Mouse (Mus musculus): ENCODE results near the gene Olfr884. TPM values are rescaled to one million over a fixed set of nuclear protein-coding genes. Genes with fewer than 3 reads are reported as not detected.

Olfr884 gene
- polyA plus RNA-seq (2015; fragmentation: Nextera tagmentation; extraction: Ambion mirVana): not detected in 2 replicates

GRCm38 (mm10) chr9:38046255-38046654 is at the start of gene Olfr884:
TSS of gene Olfr884 (plus strand) at chr9:38046555.
- H3K27ac ChIP-seq: no peak within 1 kb of the TSS
- no peak within 1 kb of the TSS for H3K9ac ChIP-seq
- H3K4me1 ChIP-seq: no peaks in the 10 kb centered on the region
- 57% methylated on average over 1 of the region's 1 CpGs for WGBS
- no peaks in the 10 kb centered on the region for H3K9me3 ChIP-seq
- H3K4me3 ChIP-seq: no peak within 1 kb of the TSS
- H3K27me3 ChIP-seq (replicated peaks): no peaks in the 10 kb centered on the region
- ATAC-seq (replicated peaks): no peak
- H3K4me2 ChIP-seq: no peak within 1 kb of the TSS
- no peaks in the 10 kb centered on the region for H3K36me3 ChIP-seq (replicated peaks)

- Histone ChIP-seq H3K4me3 (no peak overlapping the region), H3K4me1 (no peaks in the 10 kb centered on the region), H3K4me2 (no peak overlapping the region), H3K9me3 (no peaks in the 10 kb centered on the region), H3K27me3 (replicated peaks) (no peaks in the 10 kb centered on the region), H3K36me3 (replicated peaks) (no peaks in the 10 kb centered on the region), H3K9ac (no peak overlapping the region), H3K27ac (no peak overlapping the region)
- 50% methylated on average over 2 of the region's 2 CpGs for WGBS
- ATAC-seq (replicated peaks): 0 out of 2 replicates have a peak, but pooled peaks have one; percentile 50
These were observed 47.7 kb upstream of the Olfr884 start for GRCm38 (mm10) chr9:37998581-37999204.

GRCm38 (mm10) chr9:38000021-38000420 is 46.3 kb upstream of the Olfr884 start:
- Histone ChIP-seq H3K9ac (no peak overlapping the region), H3K4me2 (no peak overlapping the region), H3K4me1 (no peaks in the 10 kb centered on the region), H3K27ac (no peak overlapping the region), H3K36me3 (replicated peaks) (no peaks in the 10 kb centered on the region), H3K27me3 (replicated peaks) (no peaks in the 10 kb centered on the region), H3K4me3 (no peak overlapping the region), H3K9me3 (no peaks in the 10 kb centered on the region)
- ATAC-seq (replicated peaks): no peak
- 78% methylated on average over 1 of the region's 1 CpGs for WGBS

- no peak within 1 kb of the TSS for H3K4me2 ChIP-seq
- no peaks in the 10 kb centered on the region for H3K4me1 ChIP-seq
- H3K4me3 ChIP-seq: no peak within 1 kb of the TSS
- ATAC-seq (replicated peaks): no peak
- WGBS: 87% methylated on average over 1 of the region's 1 CpGs
- H3K27ac ChIP-seq: no peak within 1 kb of the TSS
- no peaks in the 10 kb centered on the region for H3K27me3 ChIP-seq (replicated peaks)
- H3K9ac ChIP-seq: no peak within 1 kb of the TSS
- H3K9me3 ChIP-seq: no peaks in the 10 kb centered on the region
- H3K36me3 ChIP-seq (replicated peaks): no peaks in the 10 kb centered on the region
These were observed 20.8 kb upstream of the Olfr884 start, which contains the start of gene Olfr883 for GRCm38 (mm10) chr9:38025508-38025907. TSS of gene Olfr883 (plus strand) at chr9:38025808.

GRCm38 (mm10) chr9:38061022-38061421 is 14.7 kb downstream of the Olfr884 start, which contains the start of gene Olfr885:
TSS of gene Olfr885 (plus strand) at chr9:38061322.
- Histone ChIP-seq H3K9ac (no peak within 1 kb of the TSS), H3K9me3 (no peaks in the 10 kb centered on the region), H3K4me3 (no peak within 1 kb of the TSS), H3K36me3 (replicated peaks) (no peaks in the 10 kb centered on the region), H3K4me1 (no peaks in the 10 kb centered on the region), H3K27ac (no peak within 1 kb of the TSS), H3K4me2 (no peak within 1 kb of the TSS), H3K27me3 (replicated peaks) (no peaks in the 10 kb centered on the region)
- no peak for ATAC-seq (replicated peaks)
- 93% methylated on average over 3 of the region's 3 CpGs for WGBS

- no peak within 1 kb of the TSS for H3K9ac ChIP-seq
- H3K9me3 ChIP-seq: no peaks in the 10 kb centered on the region
- no peaks in the 10 kb centered on the region for H3K4me1 ChIP-seq
- no peak within 1 kb of the TSS for H3K4me3 ChIP-seq
- H3K27ac ChIP-seq: no peak within 1 kb of the TSS
- ATAC-seq (replicated peaks): no peak
- H3K4me2 ChIP-seq: no peak within 1 kb of the TSS
- H3K36me3 ChIP-seq (replicated peaks): no peaks in the 10 kb centered on the region
- 96% methylated on average over 1 of the region's 1 CpGs for WGBS
- H3K27me3 ChIP-seq (replicated peaks): no peaks in the 10 kb centered on the region
These were observed 37.4 kb downstream of the Olfr884 start, which contains the start of gene Olfr887 for GRCm38 (mm10) chr9:38083772-38084171. TSS of gene Olfr887 (plus strand) at chr9:38084072.

Other genes with a start within 250 kb of the Olfr884 start
- gene Olfr876, start 243.5 kb upstream of the Olfr884 start, polyA plus RNA-seq (2015; fragmentation: Nextera tagmentation; extraction: Ambion mirVana): not detected in 2 replicates
- gene Olfr877, start 192.3 kb upstream of the Olfr884 start, polyA plus RNA-seq (2015; fragmentation: Nextera tagmentation; extraction: Ambion mirVana): not detected in 2 replicates
- gene Olfr145, start 149.8 kb upstream of the Olfr884 start, polyA plus RNA-seq (2015; fragmentation: Nextera tagmentation; extraction: Ambion mirVana): not detected in 2 replicates
- not detected in 2 replicates for gene Olfr878, start 128.7 kb upstream of the Olfr884 start, polyA plus RNA-seq (2015; fragmentation: Nextera tagmentation; extraction: Ambion mirVana)
- gene Olfr881, start 54.7 kb upstream of the Olfr884 start, polyA plus RNA-seq (2015; fragmentation: Nextera tagmentation; extraction: Ambion mirVana): not detected in 2 replicates
- gene Olfr883, start 20.7 kb upstream of the Olfr884 start, polyA plus RNA-seq (2015; fragmentation: Nextera tagmentation; extraction: Ambion mirVana): not detected in 2 replicates
- not detected in 2 replicates for gene Olfr885, start 14.8 kb downstream of the Olfr884 start, polyA plus RNA-seq (2015; fragmentation: Nextera tagmentation; extraction: Ambion mirVana)
- not detected in 2 replicates for gene Olfr887, start 37.5 kb downstream of the Olfr884 start, polyA plus RNA-seq (2015; fragmentation: Nextera tagmentation; extraction: Ambion mirVana)
- gene Olfr888, start 61.6 kb downstream of the Olfr884 start, polyA plus RNA-seq (2015; fragmentation: Nextera tagmentation; extraction: Ambion mirVana): not detected in 2 replicates
- gene Olfr889, start 68.6 kb downstream of the Olfr884 start, polyA plus RNA-seq (2015; fragmentation: Nextera tagmentation; extraction: Ambion mirVana): 0.05 and 0.08 TPM in 2 replicates
- not detected in 2 replicates for gene Olfr890, start 96.0 kb downstream of the Olfr884 start, polyA plus RNA-seq (2015; fragmentation: Nextera tagmentation; extraction: Ambion mirVana)
- gene Olfr891, start 134.3 kb downstream of the Olfr884 start, polyA plus RNA-seq (2015; fragmentation: Nextera tagmentation; extraction: Ambion mirVana): not detected in 2 replicates
- gene Olfr893, start 161.8 kb downstream of the Olfr884 start, polyA plus RNA-seq (2015; fragmentation: Nextera tagmentation; extraction: Ambion mirVana): not detected in 2 replicates
- gene Olfr894, start 171.5 kb downstream of the Olfr884 start, polyA plus RNA-seq (2015; fragmentation: Nextera tagmentation; extraction: Ambion mirVana): not detected in 2 replicates
- not detected in 2 replicates for gene Olfr143, start 206.2 kb downstream of the Olfr884 start, polyA plus RNA-seq (2015; fragmentation: Nextera tagmentation; extraction: Ambion mirVana)
- gene Olfr895, start 221.3 kb downstream of the Olfr884 start, polyA plus RNA-seq (2015; fragmentation: Nextera tagmentation; extraction: Ambion mirVana): not detected in 2 replicates
- not detected in 2 replicates for gene Olfr896-ps1, start 244.6 kb downstream of the Olfr884 start, polyA plus RNA-seq (2015; fragmentation: Nextera tagmentation; extraction: Ambion mirVana)

Measured in midbrain, embryonic 15.5 days (tissue).